Mouse (Mus musculus) liver, embryonic 16.5 days (tissue): ENCODE data around the gene Blcap. TPM values are rescaled to one million over a fixed set of nuclear protein-coding genes. Genes with fewer than 3 reads are reported as not detected.

ENCODE experiments used
- ATAC-seq: fragments of 200-750 bp; cut with Nextera tagmentation; 2 replicates; pipeline ENCODE4 v1.8.0; 2017; ENCODE audit warnings: low read depth, mild to moderate bottlenecking, moderate number of reproducible peaks, moderate library complexity
- H3K27ac ChIP-seq: fragments of 300-500 bp; sonication (generic); 2 replicates; pipeline ENCODE4 v1.5.1; 2014; ENCODE audit warnings: mild to moderate bottlenecking, low read length
- H3K27me3 ChIP-seq: fragments of 300-500 bp; sonication (generic); 2 replicates; pipeline ENCODE4 v1.6.1; 2014; ENCODE audit warnings: low read depth, low read length, mixed read lengths; ENCODE audit not compliant: control insufficient read depth, insufficient read depth
- H3K36me3 ChIP-seq: fragments of 300-500 bp; sonication (generic); 2 replicates; pipeline ENCODE4 v1.6.1; 2014; ENCODE audit warnings: mild to moderate bottlenecking; ENCODE audit not compliant: control insufficient read depth, insufficient read depth
- H3K4me1 ChIP-seq: fragments of 300-500 bp; sonication (generic); 2 replicates; pipeline ENCODE4 v1.6.1; 2014; ENCODE audit warnings: low read depth, low read length, mixed read lengths; ENCODE audit not compliant: control insufficient read depth
- H3K4me2 ChIP-seq: fragments of 300-500 bp; sonication (generic); 2 replicates; pipeline ENCODE4 v1.6.1; 2014; ENCODE audit warnings: low read depth, low read length, mixed read lengths
- H3K4me3 ChIP-seq: fragments of 300-500 bp; sonication (generic); 2 replicates; pipeline ENCODE4 v1.5.1; 2014; ENCODE audit warnings: low read depth, mild to moderate bottlenecking, low read length
- H3K9ac ChIP-seq: fragments of 300-500 bp; sonication (generic); 2 replicates; pipeline ENCODE4 v1.6.1; 2014; ENCODE audit warnings: low read depth, low read length
- H3K9me3 ChIP-seq: fragments of 300-500 bp; sonication (generic); replicated peaks from 2 replicates; pipeline ENCODE4 v1.6.1; 2016; ENCODE audit warnings: low read length; ENCODE audit not compliant: control insufficient read depth
- WGBS: fragments of 180-500 bp; shearing (Covaris S2); extraction: QIAGEN DNeasy Blood & Tissue Kit; methylation state at CpG from one replicate; pipeline ENCODE4 v1.1.7; 2014; ENCODE audit not compliant: insufficient replicate concordance; 5-methylcytosine and 5-hydroxymethylcytosine counted together
- polyA plus RNA-seq: library from polyadenylated mRNA; unstranded; fragments of >200 nt; fragmentation: Nextera tagmentation; extraction: Ambion mirVana; gene quantifications from 2 replicates; pipeline ENCODE4 v1.2.1, GENCODE M21; 2015

The Blcap gene
- 8.4 and 8.5 TPM in 2 replicates for polyA plus RNA-seq

DNA sequence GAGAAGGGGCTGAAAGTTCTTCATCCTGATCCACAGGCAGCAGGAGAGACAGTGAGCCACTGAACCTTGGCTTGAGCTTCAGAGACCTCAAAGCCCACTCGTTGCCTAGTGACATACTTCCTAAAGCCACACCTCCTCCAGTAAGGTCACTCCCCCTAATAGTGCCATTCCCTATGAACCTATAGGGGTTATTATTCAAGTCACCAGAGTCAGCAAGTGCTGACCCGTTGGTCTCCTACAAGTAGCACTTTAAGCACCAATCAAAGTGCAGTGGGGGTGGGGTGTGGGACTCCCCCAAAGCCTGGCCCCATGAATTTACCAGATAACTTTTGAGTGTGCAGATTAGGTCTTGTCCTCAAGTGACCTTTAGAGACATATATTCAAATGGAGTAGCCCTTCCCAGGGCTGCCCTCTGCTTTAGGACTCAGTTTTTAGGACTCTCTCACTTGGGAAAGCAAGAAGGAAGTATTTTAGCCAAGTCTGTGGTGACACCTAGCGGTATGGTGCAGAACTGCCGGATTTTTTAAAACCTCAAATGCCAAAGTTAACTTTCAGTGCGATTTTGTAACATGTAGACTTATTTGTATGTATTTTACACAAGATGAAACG lies at the start of gene Blcap:
Gene Blcap, minus strand, starts transcription at position 51 of the 609 bp plus-strand sequence.
- no peak within 1 kb of the TSS for H3K4me3 ChIP-seq
- no peak within 1 kb of the TSS for H3K27ac ChIP-seq
- H3K27me3 ChIP-seq: no peaks in the 10 kb centered on the region
- WGBS: 12% methylated on average over 6 of the region's 6 CpGs
- no peak within 1 kb of the TSS for H3K4me2 ChIP-seq
- H3K9ac ChIP-seq: no peak within 1 kb of the TSS
- no peaks in the 10 kb centered on the region for H3K36me3 ChIP-seq
- no peak for ATAC-seq
- no peaks in the 10 kb centered on the region for H3K9me3 ChIP-seq
- peaks cover 7% of the 10 kb centered on the region for H3K4me1 ChIP-seq

DNA sequence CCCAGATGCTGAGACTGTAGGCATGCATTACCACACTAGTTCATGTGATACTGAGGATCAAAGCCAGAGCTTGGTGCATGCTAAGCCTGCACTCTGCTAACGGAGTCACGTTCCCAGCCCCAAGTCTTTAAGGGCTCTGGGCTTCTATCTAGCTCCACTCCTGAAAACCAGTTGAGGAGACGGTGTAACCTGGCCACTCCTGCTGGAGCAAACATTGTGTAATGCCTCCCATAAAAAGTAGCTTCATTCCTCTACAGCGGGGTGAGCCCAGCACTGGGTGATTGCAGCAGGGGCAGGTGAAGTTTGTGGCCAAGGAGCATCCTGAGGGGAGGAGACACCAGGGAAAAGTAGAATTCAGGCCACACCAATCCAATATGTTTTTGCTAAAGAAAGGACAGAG lies 47.3 kb upstream of the Blcap start:
- Histone ChIP-seq H3K36me3 (no peaks in the 10 kb centered on the region), H3K27me3 (no peaks in the 10 kb centered on the region), H3K27ac (no peak overlapping the region), H3K9ac (no peak overlapping the region), H3K9me3 (no peaks in the 10 kb centered on the region), H3K4me2 (no peak overlapping the region), H3K4me3 (no peak overlapping the region), H3K4me1 (no peaks in the 10 kb centered on the region)
- WGBS: 57% methylated on average over 4 of the region's 4 CpGs
- no peak for ATAC-seq

DNA sequence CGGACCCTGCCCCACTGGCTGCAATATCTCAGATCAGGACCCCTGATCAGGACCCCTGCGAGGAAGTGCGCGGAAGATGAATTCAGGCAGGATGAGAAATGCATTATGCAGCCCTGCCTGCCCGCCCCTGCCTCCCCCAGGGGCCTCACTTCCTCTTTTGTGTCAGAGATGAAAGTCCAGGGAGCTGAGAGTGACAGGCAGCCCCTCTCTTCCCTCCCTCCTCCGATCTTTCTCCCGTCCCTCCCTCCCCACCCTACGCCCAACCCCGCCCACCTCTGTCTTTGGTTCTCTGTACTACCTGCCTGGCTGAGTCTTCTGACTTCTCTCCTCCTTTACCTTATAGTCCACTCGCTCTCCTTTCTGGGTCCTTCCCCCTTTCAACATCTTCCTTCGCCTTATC lies 42.9 kb upstream of the Blcap start:
- no peaks in the 10 kb centered on the region for H3K36me3 ChIP-seq
- no peak overlapping the region for H3K4me3 ChIP-seq
- no peak overlapping the region for H3K27ac ChIP-seq
- H3K9ac ChIP-seq: no peak overlapping the region
- ATAC-seq: no peak
- no peak overlapping the region for H3K4me2 ChIP-seq
- H3K4me1 ChIP-seq: no peaks in the 10 kb centered on the region
- no peaks in the 10 kb centered on the region for H3K27me3 ChIP-seq
- WGBS: 7% methylated on average over 11 of the region's 11 CpGs
- H3K9me3 ChIP-seq: no peaks in the 10 kb centered on the region

DNA sequence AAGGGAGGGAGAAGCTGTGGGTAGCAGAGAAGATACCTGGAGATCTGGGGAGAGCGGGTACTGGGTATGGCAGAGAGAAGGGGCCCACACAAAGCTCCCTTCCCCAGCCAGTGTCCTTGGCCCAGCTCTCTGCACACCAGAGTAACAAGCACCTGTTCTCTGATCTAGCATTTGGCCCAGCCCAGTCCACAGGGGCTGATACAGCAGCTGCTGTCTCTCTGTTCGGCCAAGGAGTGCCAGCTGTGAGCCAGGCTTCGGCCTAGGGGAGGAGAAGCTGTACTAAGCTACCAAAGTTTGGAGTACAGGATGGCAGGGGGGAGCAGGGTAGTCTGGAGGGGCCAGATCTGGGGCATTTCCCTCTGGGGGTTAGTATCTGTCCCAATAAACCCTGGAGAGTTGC lies 40.7 kb upstream of the Blcap start:
- no peaks in the 10 kb centered on the region for H3K4me1 ChIP-seq
- WGBS: 56% methylated on average over 3 of the region's 3 CpGs

DNA sequence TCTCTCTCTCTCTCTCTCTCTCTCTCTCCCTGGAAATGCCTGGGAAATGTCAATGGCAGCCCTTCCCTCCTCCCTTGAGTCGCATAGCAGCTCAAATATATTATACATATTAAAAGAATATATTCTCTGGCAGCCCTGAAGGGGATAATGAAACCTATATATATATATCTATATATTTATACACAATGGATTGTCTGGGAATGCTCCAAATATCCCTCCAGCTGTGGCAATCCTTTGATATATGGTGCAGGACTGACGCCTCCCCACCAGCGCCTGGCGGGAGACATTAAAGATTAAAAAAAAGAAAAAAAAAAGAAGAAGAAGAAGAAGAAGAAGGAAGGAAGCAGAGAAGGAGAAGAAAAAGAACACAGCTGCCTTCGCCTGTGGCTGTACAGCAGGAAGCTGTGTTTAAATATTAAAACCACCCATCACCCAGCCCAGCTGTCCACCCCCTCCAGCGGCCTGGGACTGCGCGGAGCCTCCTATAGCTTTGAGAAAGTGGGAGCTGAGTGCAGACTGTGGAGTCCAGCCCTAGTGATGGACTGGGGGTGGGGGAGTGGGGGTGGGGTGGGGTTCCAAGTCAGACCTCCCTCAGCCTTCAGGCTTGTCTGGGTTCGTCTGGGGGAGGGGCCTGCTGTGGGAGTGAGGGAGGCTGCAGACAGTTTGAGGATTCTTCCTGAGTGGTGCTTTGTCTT lies 36.6 kb upstream of the Blcap start:
- H3K9ac ChIP-seq: no peak overlapping the region
- no peak overlapping the region for H3K4me2 ChIP-seq
- no peaks in the 10 kb centered on the region for H3K36me3 ChIP-seq
- H3K9me3 ChIP-seq: no peaks in the 10 kb centered on the region
- H3K4me3 ChIP-seq: no peak overlapping the region
- ATAC-seq: no peak
- WGBS: 32% methylated on average over 9 of the region's 9 CpGs
- H3K4me1 ChIP-seq: no peaks in the 10 kb centered on the region
- H3K27ac ChIP-seq: no peak overlapping the region
- H3K27me3 ChIP-seq: no peaks in the 10 kb centered on the region; the same call in 1 of the 2 replicates

More for the DNA sequence above, 40.7 kb upstream of the Blcap start:
- Histone ChIP-seq H3K27ac (no peak overlapping the region), H3K9me3 (no peaks in the 10 kb centered on the region), H3K9ac (no peak overlapping the region), H3K4me2 (no peak overlapping the region), H3K4me3 (no peak overlapping the region), H3K27me3 (no peaks in the 10 kb centered on the region), H3K36me3 (no peaks in the 10 kb centered on the region)
- ATAC-seq: no peak

DNA sequence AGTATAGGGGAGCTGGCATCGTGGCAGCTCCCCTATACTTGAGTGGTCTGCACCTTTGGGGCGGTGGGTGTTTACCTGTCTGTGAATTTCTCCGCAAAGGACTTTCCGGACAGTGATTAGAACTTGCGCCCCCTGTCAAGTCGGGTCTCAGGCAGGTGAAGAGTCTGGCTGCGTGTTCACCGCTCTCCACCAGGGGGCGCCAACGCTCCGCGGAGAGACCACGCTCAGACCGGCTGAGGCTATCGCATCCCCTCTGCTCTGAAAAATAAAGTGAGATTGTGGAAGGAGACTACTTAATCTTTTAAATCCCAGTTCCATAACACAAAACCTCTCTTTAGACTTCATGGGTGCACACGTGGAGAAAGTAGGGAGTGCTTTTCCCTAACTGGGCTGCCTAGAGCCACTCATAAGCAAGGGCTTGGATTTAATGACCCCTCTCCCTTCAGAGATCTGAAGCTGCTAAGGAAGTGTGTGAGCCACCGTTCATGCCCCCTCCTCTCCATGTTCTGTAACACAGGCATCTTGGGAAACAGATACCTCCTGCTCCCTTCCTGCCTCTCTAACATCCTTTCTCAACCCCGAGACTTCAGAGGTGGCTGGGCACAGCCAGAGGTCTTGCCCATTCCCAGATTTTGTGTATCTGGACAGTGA lies 34.1 kb upstream of the Blcap start:
- no peaks in the 10 kb centered on the region for H3K36me3 ChIP-seq
- H3K27ac ChIP-seq: no peak overlapping the region
- H3K9me3 ChIP-seq: no peaks in the 10 kb centered on the region
- H3K4me2 ChIP-seq: no peak overlapping the region
- no peaks in the 10 kb centered on the region; the same call in 1 of the 2 replicates for H3K27me3 ChIP-seq
- ATAC-seq: no peak
- no peaks in the 10 kb centered on the region for H3K4me1 ChIP-seq
- 5% methylated on average over 18 of the region's 18 CpGs for WGBS
- H3K9ac ChIP-seq: no peak overlapping the region
- no peak overlapping the region for H3K4me3 ChIP-seq

DNA sequence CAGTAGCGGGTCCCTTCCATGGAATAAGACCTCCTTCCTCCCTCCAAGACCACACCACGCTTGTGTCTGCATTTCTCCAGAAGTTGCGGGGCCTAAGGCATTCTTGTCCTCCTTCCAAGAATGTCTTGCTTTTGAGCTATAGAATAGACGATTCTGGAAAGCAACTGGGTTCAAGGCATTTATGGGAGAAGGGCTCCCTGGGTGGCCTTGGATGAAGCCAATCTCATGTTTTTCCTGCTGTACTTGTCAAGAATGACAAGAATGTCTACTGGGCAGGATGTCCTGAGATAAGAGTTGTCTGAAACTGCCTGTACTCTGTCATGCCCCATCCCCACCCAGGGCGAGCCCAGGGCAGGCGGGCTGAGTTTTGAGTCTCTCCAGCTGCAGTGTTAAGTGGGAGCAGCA lies 30.4 kb upstream of the Blcap start:
- no peak overlapping the region for H3K27ac ChIP-seq
- H3K4me1 ChIP-seq: no peaks in the 10 kb centered on the region
- no peak overlapping the region for H3K4me2 ChIP-seq
- H3K27me3 ChIP-seq: no peaks in the 10 kb centered on the region; the same call in 1 of the 2 replicates
- ATAC-seq: no peak
- no peaks in the 10 kb centered on the region for H3K9me3 ChIP-seq
- no peak overlapping the region for H3K9ac ChIP-seq
- no peaks in the 10 kb centered on the region for H3K36me3 ChIP-seq
- H3K4me3 ChIP-seq: no peak overlapping the region
- 41% methylated on average over 6 of the region's 6 CpGs for WGBS

DNA sequence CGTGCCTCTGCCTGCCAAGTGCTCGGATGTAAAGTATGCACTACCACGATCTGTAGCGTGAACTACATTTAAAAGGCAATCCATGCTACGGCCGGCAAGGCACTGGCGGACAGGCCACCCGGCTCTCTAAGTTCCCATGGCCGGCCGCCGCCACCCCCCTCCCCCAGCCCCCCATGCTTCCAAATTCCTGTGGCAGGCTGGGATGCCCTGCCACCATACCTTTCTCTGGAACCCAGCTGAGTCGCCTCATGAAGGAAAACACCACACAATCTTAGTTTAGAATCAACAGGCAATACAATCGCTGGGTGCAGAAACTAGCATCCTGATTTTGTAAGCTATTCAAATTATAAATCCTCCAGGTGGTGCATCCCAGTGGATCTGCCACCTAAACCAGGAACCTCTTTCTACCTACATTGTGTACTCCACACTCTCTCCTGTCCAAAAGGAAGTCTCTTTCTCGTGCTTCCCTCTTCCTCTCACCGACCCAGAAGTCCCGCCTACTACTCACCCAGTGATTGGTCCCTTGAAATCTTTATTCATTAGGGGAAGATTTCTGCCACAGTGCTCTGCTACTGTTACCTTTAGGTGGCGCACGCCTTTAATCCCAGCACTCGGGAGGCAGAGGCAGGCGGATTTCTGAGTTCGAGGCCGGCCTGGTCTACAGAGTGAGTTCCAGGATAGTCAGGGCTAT lies 25.9 kb upstream of the Blcap start:
- Histone ChIP-seq H3K4me3 (no peak overlapping the region), H3K9ac (no peak overlapping the region), H3K9me3 (no peaks in the 10 kb centered on the region), H3K36me3 (no peaks in the 10 kb centered on the region), H3K27me3 (no peaks in the 10 kb centered on the region), H3K27ac (no peak overlapping the region), H3K4me1 (no peaks in the 10 kb centered on the region), H3K4me2 (no peak overlapping the region)
- 43% methylated on average over 22 of the region's 22 CpGs for WGBS
- no peak for ATAC-seq
